Mouse (Mus musculus): ENCODE results near the gene Gna12.

- TF ChIP-seq POLR2A (IDR thresholded peaks at IDR 0.05; ENCODE audit: extremely low read depth, insufficient read depth, low read length) = no peak
- no peak for TF ChIP-seq CTCF (IDR thresholded peaks at IDR 0.05; ENCODE audit: extremely low read depth, insufficient read depth, low read length)
Observed at GRCm38 (mm10) chr5:140873736-140874307, 43.6 kb upstream of the Gna12 start.

Measured in cortical plate, adult 2 months (tissue).